Mouse (Mus musculus) right cerebral cortex, postnatal 25 days (tissue): Measurements from ENCODE around the gene Rcor3.

Source experiments
- DNase-seq: peaks from one replicate; pipeline ENCODE4 v3.0.0; 2022

Rcor3 gene

DNA sequence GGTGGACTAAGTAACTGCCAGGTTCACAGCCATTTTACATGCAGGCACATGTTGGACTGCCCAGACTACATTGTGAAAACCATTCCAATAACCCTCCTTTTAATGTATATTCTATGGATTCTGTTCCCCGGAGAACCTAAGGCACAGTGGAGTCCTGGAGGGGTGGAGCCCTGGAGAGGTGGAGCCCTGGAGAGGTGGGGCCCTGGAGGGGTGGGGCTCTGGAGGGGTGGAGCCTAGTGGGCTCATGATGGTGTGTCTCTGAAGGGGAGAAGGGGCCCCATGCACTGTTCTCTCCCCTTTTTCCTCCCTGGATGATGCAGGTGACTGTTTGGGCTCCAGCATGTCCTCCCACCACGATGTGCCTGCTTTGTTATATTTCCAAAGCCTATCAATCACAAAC lies 69.7 kb downstream of the Rcor3 start:
- no peak for DNase-seq

GRCm38 (mm10) chr1:192066956-192067355 lies 70.9 kb downstream of the Rcor3 start:
- no peak for DNase-seq

GRCm38 (mm10) chr1:192063209-192063946 lies 74.5 kb downstream of the Rcor3 start:
- DNase-seq = no peak

DNA sequence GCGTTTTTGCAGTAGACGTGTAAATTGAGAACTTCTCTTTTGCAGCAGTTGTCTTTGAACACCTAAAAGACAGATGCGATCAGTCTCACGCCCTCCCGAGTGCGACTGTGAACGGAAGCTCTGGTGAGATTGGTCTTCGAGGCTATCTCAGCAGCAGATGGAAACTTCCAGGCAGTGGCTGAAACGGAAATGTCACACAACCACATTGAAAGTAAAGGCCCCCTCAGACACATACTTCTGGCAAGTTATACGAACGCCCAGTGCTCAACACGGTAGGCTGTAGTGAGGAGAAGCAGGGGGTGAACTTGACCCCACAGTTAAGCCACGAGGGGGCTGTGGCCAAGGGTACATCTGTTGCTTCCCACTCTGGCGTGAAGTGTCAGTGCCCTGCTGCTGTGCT lies 75.2 kb downstream of the Rcor3 start:
- DNase-seq = no peak

- peak; percentile 75 for DNase-seq
Observed at GRCm38 (mm10) chr1:192061666-192062306, 76.1 kb downstream of the Rcor3 start.

- no peak for DNase-seq
Observed at GRCm38 (mm10) chr1:192058911-192059310, 79.0 kb downstream of the Rcor3 start.

DNA sequence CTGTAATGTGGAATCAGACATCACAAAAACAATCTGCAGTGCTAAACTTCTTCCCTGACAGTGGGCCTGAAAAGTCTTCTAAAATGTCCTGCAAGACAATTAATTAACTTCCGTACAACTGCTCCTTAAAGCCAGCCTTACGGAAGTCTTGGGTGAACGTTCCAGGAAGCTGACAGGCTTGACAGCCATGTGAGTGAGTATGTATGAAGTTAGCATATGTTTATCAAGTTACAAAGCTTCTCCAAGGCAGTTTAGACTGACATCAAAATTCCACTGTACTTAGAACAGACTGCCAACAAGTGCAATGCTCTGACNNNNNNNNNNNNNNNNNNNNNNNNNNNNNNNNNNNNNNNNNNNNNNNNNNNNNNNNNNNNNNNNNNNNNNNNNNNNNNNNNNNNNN lies 84.1 kb downstream of the Rcor3 start:
- DNase-seq = no peak

DNA sequence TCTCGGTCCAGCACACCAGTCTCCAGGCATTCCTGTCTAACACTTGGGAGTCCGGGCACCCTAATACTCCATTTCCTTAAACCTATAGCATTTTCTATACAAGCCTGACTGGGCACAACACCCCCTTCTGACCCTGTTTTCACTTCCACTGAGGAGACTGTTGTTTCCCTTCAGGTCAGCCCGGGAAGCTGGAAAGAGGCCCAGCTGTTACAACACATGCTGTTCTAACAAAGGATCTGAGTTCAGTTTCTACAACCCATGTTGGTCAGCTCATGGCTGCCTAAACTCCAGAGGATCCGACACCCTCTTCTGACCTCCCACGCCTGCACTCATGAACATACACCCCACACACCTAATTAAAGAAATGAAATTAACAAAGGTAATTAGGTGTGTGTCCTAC lies 84.9 kb downstream of the Rcor3 start:
- DNase-seq = no peak

GRCm38 (mm10) chr1:192052461-192052860 lies 85.4 kb downstream of the Rcor3 start:
- no peak for DNase-seq
